Mouse (Mus musculus): ENCODE data around the gene Mfsd11.

DNA sequence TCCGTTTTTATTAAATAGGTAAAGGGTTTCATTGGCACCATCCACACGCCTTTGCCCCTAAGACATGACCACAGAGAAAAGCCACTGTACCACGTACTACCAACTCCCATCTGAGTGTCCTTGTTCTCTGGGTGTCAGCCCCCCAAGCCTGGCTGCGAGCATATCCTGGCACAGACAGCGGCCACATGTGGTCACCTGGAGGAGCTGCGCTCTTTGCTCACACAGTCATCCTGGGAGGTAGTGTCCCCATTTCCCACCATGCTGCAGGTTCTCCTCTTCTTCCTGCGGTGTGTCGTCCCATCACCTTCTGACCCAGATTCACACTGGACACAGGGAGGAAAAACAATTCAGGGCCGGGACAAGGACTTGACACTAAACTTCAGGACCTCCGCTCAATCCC, 14.8 kb upstream of the Mfsd11 start:
- TF ChIP-seq CTCF (IDR thresholded peaks at IDR 0.05; ENCODE audit: low read depth) (peak; percentile 23; the same call in 1 of the 2 replicates), EP300 (IDR thresholded peaks at IDR 0.05; ENCODE audit: low read depth) (no peak)

Data from liver, embryonic 14.5 days (tissue).